Mouse (Mus musculus) midbrain, postnatal 0 days (tissue): ENCODE measurements around the gene Cfd. TPM values are rescaled to one million over a fixed set of nuclear protein-coding genes. Genes with fewer than 3 reads are reported as not detected.

ENCODE experiments used
- ATAC-seq: fragments of 200-750 bp; cut with Nextera tagmentation; 2 replicates; pipeline ENCODE4 v1.8.0; 2017; ENCODE audit warnings: moderate number of reproducible peaks, mild to moderate bottlenecking, moderate TSS enrichment, moderate library complexity; ENCODE audit not compliant: low FRiP score
- DNase-seq: peaks from one replicate; pipeline ENCODE4 v3.0.0-alpha.2; 2015; ENCODE audit warnings: low spot score
- H3K27ac ChIP-seq: fragments of 300-500 bp; sonication (generic); 2 replicates; pipeline ENCODE4 v1.5.1; 2014; ENCODE audit warnings: low read depth, mild to moderate bottlenecking, low read length, mixed read lengths
- H3K27me3 ChIP-seq: fragments of 300-500 bp; sonication (generic); 2 replicates; pipeline ENCODE4 v1.6.1; 2014; ENCODE audit warnings: low read length, control low read depth, mixed read lengths; ENCODE audit not compliant: insufficient read depth
- H3K36me3 ChIP-seq: fragments of 300-500 bp; sonication (generic); 2 replicates; pipeline ENCODE4 v1.6.1; 2014; ENCODE audit warnings: low read length, control low read depth, mixed read lengths; ENCODE audit not compliant: insufficient read depth
- H3K4me1 ChIP-seq: fragments of 300-500 bp; sonication (generic); 2 replicates; pipeline ENCODE4 v1.6.1; 2014; ENCODE audit warnings: mild to moderate bottlenecking, control low read depth, antibody characterized with exemption, low read length, mixed read lengths; ENCODE audit not compliant: insufficient read depth
- H3K4me2 ChIP-seq: fragments of 300-500 bp; sonication (generic); 2 replicates; pipeline ENCODE4 v1.6.1; 2014; ENCODE audit warnings: low read depth, mild to moderate bottlenecking, low read length, mixed read lengths; ENCODE audit not compliant: poor library complexity, severe bottlenecking
- H3K4me3 ChIP-seq: fragments of 300-500 bp; sonication (generic); 2 replicates; pipeline ENCODE4 v1.5.1; 2014; ENCODE audit warnings: low read depth, mild to moderate bottlenecking, low read length, moderate library complexity
- H3K9ac ChIP-seq: fragments of 300-500 bp; sonication (generic); replicated peaks from 2 replicates; pipeline ENCODE4 v1.6.1; 2014; ENCODE audit warnings: mild to moderate bottlenecking, low read length, moderate library complexity, mixed read lengths; ENCODE audit not compliant: poor library complexity, severe bottlenecking
- H3K9me3 ChIP-seq: fragments of 300-500 bp; sonication (generic); 2 replicates; pipeline ENCODE4 v1.6.1; 2016; ENCODE audit warnings: low read length, control low read depth
- CTCF ChIP-seq: IDR thresholded peaks from 2 replicates; pipeline ENCODE4 v1.5.1; 2016; ENCODE audit warnings: antibody characterized with exemption, mild to moderate bottlenecking
- WGBS: fragments of 180-500 bp; shearing (Covaris S2); extraction: QIAGEN DNeasy Blood & Tissue Kit; methylation state at CpG from one replicate; pipeline ENCODE4 v1.1.7; 2014; 5-methylcytosine and 5-hydroxymethylcytosine counted together
- polyA plus RNA-seq: library from polyadenylated mRNA; unstranded; fragments of >200 nt; fragmentation: Nextera tagmentation; extraction: Ambion mirVana; gene quantifications from 2 replicates; pipeline ENCODE4 v1.2.1, GENCODE M21; 2015
- total RNA-seq: library from RNA; depleted of rRNA; stranded (reverse); fragments of >200 nt; gene quantifications from 2 replicates; pipeline ENCODE4 v1.2.3, GENCODE M21; 2014

The Cfd gene
- total and polyA plus RNA-seq, 2 experiments from 2014 or later: not detected

- TF ChIP-seq CTCF: no peak
- no peaks in the 10 kb centered on the region for H3K4me1 ChIP-seq
These were observed 27.7 kb upstream of the Cfd start for GRCm38 (mm10) chr10:79862925-79863324.

GRCm38 (mm10) chr10:79864351-79865188, 26.1 kb upstream of the Cfd start:
- no peak for DNase-seq
- H3K9me3 ChIP-seq: no peaks in the 10 kb centered on the region
- no peak overlapping the region for H3K4me2 ChIP-seq
- no peak overlapping the region for H3K4me3 ChIP-seq
- no peak overlapping the region for H3K9ac ChIP-seq
- peaks cover 61% of the 10 kb centered on the region for H3K36me3 ChIP-seq
- TF ChIP-seq CTCF: no peak
- no peaks in the 10 kb centered on the region for H3K27me3 ChIP-seq
- H3K4me1 ChIP-seq: peaks cover 3% of the 10 kb centered on the region; the same call in 1 of the 2 replicates
- peak overlapping the region; percentile 51; the same call in 1 of the 2 replicates for H3K27ac ChIP-seq
- WGBS: 50% methylated on average over 9 of the region's 10 CpGs
- ATAC-seq: no peak

More at GRCm38 (mm10) chr10:79862925-79863324, 27.7 kb upstream of the Cfd start:
- no peak overlapping the region for H3K9ac ChIP-seq
- peaks cover 68% of the 10 kb centered on the region for H3K36me3 ChIP-seq
- WGBS: 72% methylated on average over 10 of the region's 10 CpGs
- H3K4me2 ChIP-seq: no peak overlapping the region
- no peaks in the 10 kb centered on the region for H3K9me3 ChIP-seq
- H3K4me3 ChIP-seq: no peak overlapping the region
- DNase-seq (no peak), ATAC-seq (no peak)
- no peaks in the 10 kb centered on the region for H3K27me3 ChIP-seq
- no peak overlapping the region for H3K27ac ChIP-seq

GRCm38 (mm10) chr10:79865189-79865601, 25.5 kb upstream of the Cfd start:
- Histone ChIP-seq H3K27ac (peak overlapping the region; percentile 51; the same call in 1 of the 2 replicates), H3K4me1 (peaks cover 3% of the 10 kb centered on the region; the same call in 1 of the 2 replicates), H3K9me3 (no peaks in the 10 kb centered on the region), H3K27me3 (no peaks in the 10 kb centered on the region), H3K4me3 (no peak overlapping the region), H3K36me3 (peaks cover 55% of the 10 kb centered on the region), H3K9ac (no peak overlapping the region), H3K4me2 (no peak overlapping the region)
- no peak for TF ChIP-seq CTCF
- WGBS: 59% methylated on average over 12 of the region's 12 CpGs
- no peak for DNase-seq
- no peak for ATAC-seq

GRCm38 (mm10) chr10:79865801-79866295, 24.8 kb upstream of the Cfd start:
- Histone ChIP-seq H3K9me3 (no peaks in the 10 kb centered on the region), H3K27me3 (no peaks in the 10 kb centered on the region), H3K4me1 (peaks cover 3% of the 10 kb centered on the region; the same call in 1 of the 2 replicates), H3K27ac (peak overlapping the region; percentile 51; the same call in 1 of the 2 replicates), H3K4me2 (no peak overlapping the region), H3K36me3 (peaks cover 49% of the 10 kb centered on the region), H3K9ac (no peak overlapping the region), H3K4me3 (no peak overlapping the region)
- DNase-seq: no peak
- 0 out of 2 replicates have a peak, but pooled peaks have one; percentile 3 for ATAC-seq
- TF ChIP-seq CTCF: peak; percentile 48
- WGBS: 72% methylated on average over 19 of the region's 19 CpGs

GRCm38 (mm10) chr10:79866601-79867000, 24.1 kb upstream of the Cfd start:
- ATAC-seq: no peak
- H3K4me3 ChIP-seq: no peak overlapping the region
- peaks cover 3% of the 10 kb centered on the region; the same call in 1 of the 2 replicates for H3K4me1 ChIP-seq
- peaks cover 42% of the 10 kb centered on the region for H3K36me3 ChIP-seq
- H3K4me2 ChIP-seq: no peak overlapping the region
- 81% methylated on average over 11 of the region's 11 CpGs for WGBS
- no peak for DNase-seq
- TF ChIP-seq CTCF: no peak
- no peaks in the 10 kb centered on the region for H3K27me3 ChIP-seq
- no peak overlapping the region for H3K27ac ChIP-seq
- no peaks in the 10 kb centered on the region for H3K9me3 ChIP-seq
- no peak overlapping the region for H3K9ac ChIP-seq

GRCm38 (mm10) chr10:79871845-79872244, 18.8 kb upstream of the Cfd start:
- WGBS: 87% methylated on average over 8 of the region's 8 CpGs
- no peak for TF ChIP-seq CTCF

More at GRCm38 (mm10) chr10:79871845-79872244, 18.8 kb upstream of the Cfd start:
- DNase-seq (no peak), ATAC-seq (no peak)
- no peaks in the 10 kb centered on the region for H3K27me3 ChIP-seq
- H3K4me3 ChIP-seq: peak overlapping the region; percentile 70; the same call in 1 of the 2 replicates
- peaks cover 6% of the 10 kb centered on the region for H3K36me3 ChIP-seq
- H3K9me3 ChIP-seq: no peaks in the 10 kb centered on the region
- no peak overlapping the region for H3K27ac ChIP-seq
- peaks cover 9% of the 10 kb centered on the region; the same call in 1 of the 2 replicates for H3K4me1 ChIP-seq
- peak overlapping the region; percentile 92 for H3K4me2 ChIP-seq
- H3K9ac ChIP-seq: no peak overlapping the region
